ENCODE assay signal across 7 mouse cellular contexts in the genomic region with DNA sequence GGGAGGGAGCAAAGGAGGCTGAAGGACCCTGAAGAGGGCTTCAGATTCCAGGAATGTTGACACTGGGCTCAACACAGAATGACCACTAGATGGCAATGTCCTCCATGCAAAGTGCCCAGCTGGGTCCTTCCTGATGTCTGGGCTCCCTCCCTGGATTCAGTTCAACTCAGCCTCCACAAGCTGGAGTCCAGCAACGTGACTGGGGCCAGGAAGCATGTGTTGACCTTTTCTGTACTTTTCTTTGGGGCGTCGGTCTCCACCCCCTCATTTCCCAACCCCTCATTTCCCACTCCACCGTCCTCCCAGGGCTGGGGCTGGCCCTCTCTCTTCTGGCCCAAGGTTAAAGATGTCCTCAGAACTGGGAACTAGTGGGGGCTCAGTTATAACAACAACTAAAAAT. TPM values are rescaled to one million over a fixed set of nuclear protein-coding genes. Genes with fewer than 3 reads are reported as not detected.
DNase-seq lines count a peak whose midpoint lies in the region; ATAC-seq lines count a peak whose summit lies in the region.

No protein-coding gene starts in this region.

- H3K27me3 ChIP-seq in intestine, embryonic 14.5 days (replicated peaks; ENCODE audit: control insufficient read depth, insufficient read depth, low read length), result no peaks in the 10 kb centered on the region
- peaks cover 13% of the 10 kb centered on the region for H3K27me3 ChIP-seq in megakaryocyte, embryonic 14.5 days (replicated peaks)

- H3K36me3 ChIP-seq in intestine, embryonic 14.5 days (ENCODE audit: control insufficient read depth, insufficient read depth, low read length), result no peaks in the 10 kb centered on the region
- no peaks in the 10 kb centered on the region for H3K36me3 ChIP-seq in megakaryocyte, embryonic 14.5 days (replicated peaks; ENCODE audit: low read length)

- peak; percentile 76 for ATAC-seq in intestine, embryonic 14.5 days (replicated peaks; ENCODE audit: low FRiP score, low TSS enrichment, low read depth)

- H3K4me3 ChIP-seq in intestine, embryonic 14.5 days (ENCODE audit: low read depth, low read length), result no peak overlapping the region
- peak overlapping the region; percentile 47 for H3K4me3 ChIP-seq in megakaryocyte, embryonic 14.5 days (replicated peaks)

- peaks cover 5% of the 10 kb centered on the region; the same call in 1 of the 2 replicates for H3K9me3 ChIP-seq in intestine, embryonic 14.5 days (ENCODE audit: control insufficient read depth, low read length)
- peaks cover 15% of the 10 kb centered on the region for H3K9me3 ChIP-seq in megakaryocyte, embryonic 14.5 days

- DNase-seq in adrenal gland, postnatal 10 days, result peak; percentile 80
- DNase-seq in embryo, embryonic 11.5 days (ENCODE audit: low read depth, low spot score), result peak; percentile 61
- DNase-seq in gastrocnemius, postnatal 25 days, result peak; percentile 81
- DNase-seq in intestine, embryonic 14.5 days (ENCODE audit: low spot score), result peak; percentile 68
- DNase-seq in left cerebral cortex, adult 9 months (ENCODE audit: low spot score in 2 of 2), result peak; percentile 44 to 77
- DNase-seq in right cerebral cortex, postnatal 14 days, result peak; percentile 57

- H3K27ac ChIP-seq in intestine, embryonic 14.5 days (ENCODE audit: low read depth), result no peak overlapping the region

- no peak overlapping the region for H3K9ac ChIP-seq in intestine, embryonic 14.5 days (ENCODE audit: low read length)

- no peaks in the 10 kb centered on the region for H3K4me1 ChIP-seq in intestine, embryonic 14.5 days (replicated peaks; ENCODE audit: control insufficient read depth, insufficient read depth, low read length)
- peaks cover 36% of the 10 kb centered on the region for H3K4me1 ChIP-seq in megakaryocyte, embryonic 14.5 days

- no peak overlapping the region for H3K4me2 ChIP-seq in intestine, embryonic 14.5 days (ENCODE audit: low read length)

- WGBS in intestine, embryonic 14.5 days, result 0% methylated on average over 4 of the region's 4 CpGs

RNA-seq across cellular contexts. Expression of a gene that starts 43.2 kb away (rescaled TPM):
- 10 to 100 TPM; 23.8 to 31.9 TPM for total RNA-seq in adrenal gland, postnatal 10 days (2021)
- total RNA-seq in gastrocnemius, postnatal 25 days (2021), result 10 to 100 TPM in 1 of 2 experiments, 1 to 10 TPM in 1; 6.2 to 10.1 TPM
- polyA plus RNA-seq in intestine, embryonic 14.5 days (2014; fragmentation: Nextera tagmentation; extraction: Ambion mirVana), result 28.5 and 31.0 TPM in 2 replicates
- 1.0 and 7.1 TPM in 2 replicates for polyA plus RNA-seq in megakaryocyte, embryonic 14.5 days (2012; ENCODE audit: insufficient read depth, low replicate concordance)

RNA-seq across cellular contexts. Expression of a gene that starts 53.2 kb away (rescaled TPM):
- total RNA-seq in adrenal gland, postnatal 10 days (2021), result under 1 TPM; 0.12 to 0.15 TPM
- not detected for total RNA-seq in gastrocnemius, postnatal 25 days (2021)
- 0.07 TPM in 1 of 2 replicates, not detected in the other for polyA plus RNA-seq in intestine, embryonic 14.5 days (2014; fragmentation: Nextera tagmentation; extraction: Ambion mirVana)
- not detected in 2 replicates for polyA plus RNA-seq in megakaryocyte, embryonic 14.5 days (2012; ENCODE audit: insufficient read depth, low replicate concordance)
